Mouse (Mus musculus) testis, adult 10 weeks (tissue): ENCODE measurements around the gene Crocc2. TPM values are rescaled to one million over a fixed set of nuclear protein-coding genes. Genes with fewer than 3 reads are reported as not detected.

Experiments used
- polyA plus RNA-seq: library from polyadenylated mRNA; stranded (reverse); fragments of 350-450 nt; fragmentation: Illumina TruSeq; extraction: RNeasy Lipid Tissue Mini Kit (QIAGEN cat#74804); gene quantifications from one replicate; pipeline ENCODE4 v1.2.3, GENCODE M21; 2014; ENCODE audit warnings: low read depth, low replicate concordance

Crocc2 gene
- not detected for polyA plus RNA-seq

GRCm38 (mm10) chr1:93168295-93168775 lies at the start of gene Crocc2:
TSS of gene Crocc2 (plus strand) at chr1:93168725.

GRCm38 (mm10) chr1:93135036-93135526 lies 33.4 kb upstream of the Crocc2 start, which contains the start of gene Agxt:
TSS of gene Agxt (plus strand) at chr1:93135240.

GRCm38 (mm10) chr1:93160501-93161133 lies 7.9 kb upstream of the Crocc2 start, which contains the start of gene 2310007B03Rik:
TSS of gene 2310007B03Rik (minus strand) at chr1:93160948.

GRCm38 (mm10) chr1:93235576-93236544 lies 67.3 kb downstream of the Crocc2 start, which contains the start of gene Sned1:
TSS of gene Sned1 (plus strand) at chr1:93235841.

Other genes starting within 250 kb of the Crocc2 start
- 3.2 TPM for gene Capn10, start 234.3 kb upstream of the Crocc2 start, polyA plus RNA-seq
- 0.29 TPM for gene Gpr35, start 217.9 kb upstream of the Crocc2 start, polyA plus RNA-seq
- gene Aqp12, start 162.4 kb upstream of the Crocc2 start, polyA plus RNA-seq, result not detected
- gene Kif1a, start 66.8 kb upstream of the Crocc2 start, polyA plus RNA-seq, result 0.63 TPM
- gene Agxt, start 33.5 kb upstream of the Crocc2 start, polyA plus RNA-seq, result not detected
- gene 2310007B03Rik, start 7.8 kb upstream of the Crocc2 start, polyA plus RNA-seq, result not detected
- 5.6 TPM for gene Sned1, start 67.1 kb downstream of the Crocc2 start, polyA plus RNA-seq
- gene Mterf4, start 137.2 kb downstream of the Crocc2 start, polyA plus RNA-seq, result 22.5 TPM
- gene Ppp1r7, start 174.1 kb downstream of the Crocc2 start, polyA plus RNA-seq, result 162 TPM
- 37.0 TPM for gene Pask, start 174.8 kb downstream of the Crocc2 start, polyA plus RNA-seq
- gene Ano7, start 205.2 kb downstream of the Crocc2 start, polyA plus RNA-seq, result 0.42 TPM